Mouse (Mus musculus) layer of hippocampus, adult 11-12 months (tissue): ENCODE results near the gene Gm21970.
A peak's percentile ranks its signal among the peaks of the same experiment; 100 is the strongest.

ENCODE experiments used
- DNase-seq: peaks from one replicate; pipeline ENCODE4 v3.0.0; 2022; ENCODE audit warnings: low spot score

Gene Gm21970

DNA sequence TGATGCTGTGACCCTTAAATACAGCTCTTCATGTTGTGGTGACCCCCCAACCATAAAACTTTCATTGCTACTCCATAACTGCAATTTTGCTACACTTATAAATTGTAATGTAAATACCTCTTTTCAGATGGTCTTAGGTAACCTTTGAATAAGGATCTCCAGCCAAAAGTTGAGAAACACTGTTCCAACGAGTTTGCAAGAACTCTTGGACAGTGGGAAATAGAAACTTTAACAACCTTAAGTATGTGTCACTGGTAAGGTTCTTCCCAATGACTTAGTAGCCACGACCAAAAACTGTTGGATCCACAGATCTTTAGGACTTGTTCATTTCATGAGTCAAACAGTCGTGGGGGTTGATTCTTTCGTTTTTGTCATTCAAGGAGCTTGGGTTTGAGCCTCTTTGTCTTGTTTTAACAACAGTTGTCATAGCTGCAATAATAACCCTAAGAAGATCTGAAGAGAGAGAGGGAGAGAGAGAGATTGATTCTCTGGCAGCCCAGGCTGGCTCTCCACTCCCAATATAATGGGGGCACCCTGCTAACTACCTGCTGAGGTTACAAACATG is 72.4 kb downstream of the Gm21970 start:
- no peak for DNase-seq

DNA sequence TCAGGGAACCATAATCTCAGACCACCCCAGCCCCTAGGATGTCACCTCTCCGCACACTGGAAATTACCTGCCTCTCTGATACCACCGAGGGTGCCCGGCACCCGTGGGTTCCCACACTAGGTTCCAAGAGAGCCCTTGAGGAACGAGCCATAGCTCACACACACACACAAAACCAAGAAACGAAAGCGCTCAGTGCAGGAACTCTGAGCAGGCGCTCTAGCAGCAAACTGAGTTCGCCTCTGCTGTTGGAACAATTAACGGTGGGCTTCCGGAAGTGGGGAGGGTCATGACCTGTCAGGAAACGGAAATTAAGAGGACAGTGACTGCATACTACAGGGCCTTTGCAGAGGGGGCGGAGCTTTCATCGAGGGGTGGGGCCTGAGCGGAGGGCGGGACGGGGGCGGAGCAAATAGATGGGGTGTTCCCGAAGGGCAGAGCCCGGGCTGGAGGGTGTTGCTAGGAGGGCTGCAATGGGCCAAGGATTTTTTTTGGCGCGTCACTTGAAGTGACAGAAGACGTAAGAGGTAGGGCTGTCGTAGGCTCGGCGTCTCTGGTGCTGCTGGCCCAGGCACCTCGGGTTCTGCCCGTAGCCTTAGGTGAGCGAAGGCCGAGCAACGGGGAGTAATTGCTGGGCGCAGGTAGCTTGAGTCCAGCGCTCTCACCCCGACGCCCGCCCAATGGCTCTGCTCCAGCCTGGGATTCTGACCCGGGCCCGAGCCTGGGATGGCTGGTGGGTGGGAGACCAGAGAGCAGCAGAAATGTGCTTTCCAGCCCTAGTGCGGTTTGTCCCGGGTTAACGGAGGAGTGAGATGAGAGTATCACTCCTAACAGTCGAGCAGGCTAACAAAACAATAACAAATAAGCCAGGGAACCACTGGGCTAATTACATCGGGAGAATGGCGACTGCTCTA is 73.3 kb downstream of the Gm21970 start:
- peak; percentile 87 for DNase-seq

DNA sequence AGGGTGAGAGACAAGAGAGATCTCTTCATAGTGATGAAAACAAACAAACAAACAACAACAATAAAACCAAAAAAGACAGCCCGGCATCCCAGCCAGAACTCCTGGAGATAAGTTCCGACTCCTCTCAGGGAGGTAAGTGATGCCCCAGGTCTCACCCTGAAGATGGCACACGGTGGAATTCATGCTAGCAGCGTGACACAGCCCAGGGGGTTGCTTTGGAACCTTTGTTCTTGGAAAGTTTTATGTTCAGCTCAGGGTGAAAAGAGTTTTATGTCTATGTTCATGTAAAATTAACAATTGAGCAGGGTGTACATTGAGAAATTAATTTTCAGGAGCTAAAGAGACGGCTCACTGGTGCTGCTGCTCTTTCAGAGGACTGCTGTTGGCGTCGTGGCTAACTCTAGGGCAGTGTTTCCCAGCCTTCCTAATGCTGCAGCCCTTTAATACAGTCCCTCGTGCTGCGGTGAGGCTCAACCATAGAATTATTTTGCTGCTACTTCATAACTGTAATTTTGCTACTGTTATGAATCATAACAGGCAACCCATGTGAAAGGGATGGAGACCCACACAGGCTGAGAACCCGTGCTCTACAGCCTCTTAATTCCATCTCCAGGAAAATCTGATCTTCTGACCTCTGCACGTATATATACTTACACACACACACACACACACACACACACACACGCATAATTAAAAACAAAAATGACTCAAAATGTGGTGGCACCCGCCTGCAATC is 74.2 kb downstream of the Gm21970 start:
- DNase-seq = no peak

DNA sequence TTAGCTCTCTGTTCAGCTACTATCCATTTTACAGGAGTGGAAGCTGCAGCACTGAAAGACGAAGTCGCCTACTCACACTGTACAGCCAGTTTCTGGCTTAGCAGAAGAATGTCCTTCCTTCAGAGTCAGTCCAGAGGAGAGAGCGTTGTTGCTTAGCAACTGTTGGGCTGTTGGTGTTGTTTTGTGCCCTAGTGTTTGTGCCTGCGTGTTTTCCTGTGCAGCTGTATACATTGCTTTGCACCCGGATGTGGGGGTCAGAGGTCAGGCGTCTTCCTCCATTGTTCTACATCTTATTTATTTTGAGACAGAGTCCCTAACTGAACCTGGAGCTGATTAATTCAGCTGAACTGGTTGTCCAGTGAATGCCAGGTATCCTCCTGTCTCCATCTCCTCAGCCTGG is 75.0 kb downstream of the Gm21970 start:
- no peak for DNase-seq
